Mouse (Mus musculus) embryo, embryonic 9.5 days (tissue): Measurements from ENCODE around the gene Slc16a5.
A peak's percentile ranks its signal among the peaks of the same experiment; 100 is the strongest.

ENCODE experiments used
- DNase-seq: peaks from one replicate; pipeline ENCODE4 v3.0.0-alpha.2; 2017; ENCODE audit errors: extremely low spot score

Slc16a5 gene

GRCm38 (mm10) chr11:115514238-115514663, 52.0 kb downstream of the Slc16a5 start, which contains the start of gene Jpt1:
Jpt1 (minus strand) TSS chr11:115514387.
- peak; percentile 98 for DNase-seq

DNA sequence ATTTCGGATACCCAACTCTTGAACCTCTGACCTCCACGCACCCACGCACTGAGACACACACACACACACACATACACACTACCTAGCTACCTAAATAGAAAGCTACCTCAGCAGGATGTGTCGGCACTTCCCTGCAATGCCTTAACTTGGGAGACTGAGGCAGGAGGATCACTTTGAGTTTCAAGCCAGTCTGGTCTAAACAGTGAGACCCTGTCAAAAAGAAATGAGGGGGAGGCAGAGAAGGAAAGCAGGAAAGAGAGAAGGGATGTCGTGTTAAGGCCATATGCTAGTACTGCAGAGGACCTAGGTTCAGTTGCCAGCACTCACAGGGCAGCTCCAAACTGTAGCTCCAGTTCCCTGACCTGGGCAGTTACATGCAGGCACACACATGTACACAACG, 52.7 kb downstream of the Slc16a5 start:
- DNase-seq: no peak

- DNase-seq: no peak
These were observed 54.7 kb downstream of the Slc16a5 start for GRCm38 (mm10) chr11:115516942-115517341.

DNA sequence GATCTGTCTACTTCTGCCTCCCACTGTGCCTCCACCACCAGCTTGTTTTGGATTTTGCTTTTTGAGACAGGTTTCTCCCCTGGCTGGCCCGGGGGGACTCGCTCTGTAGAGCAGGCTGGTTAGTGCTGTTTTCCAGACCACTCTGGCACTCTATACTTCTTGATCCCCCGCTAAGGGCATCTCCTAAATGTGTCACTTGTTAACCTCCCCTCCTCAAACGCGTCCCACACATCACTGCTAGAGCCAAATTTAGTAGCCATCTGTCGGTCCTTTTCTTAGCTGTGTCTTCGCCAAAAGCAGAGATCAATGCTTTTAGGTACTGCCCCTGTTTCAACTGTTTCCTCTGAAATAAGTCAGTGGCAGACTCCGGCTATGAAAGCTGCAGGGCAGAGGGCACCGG, 56.4 kb downstream of the Slc16a5 start:
- DNase-seq: no peak

DNA sequence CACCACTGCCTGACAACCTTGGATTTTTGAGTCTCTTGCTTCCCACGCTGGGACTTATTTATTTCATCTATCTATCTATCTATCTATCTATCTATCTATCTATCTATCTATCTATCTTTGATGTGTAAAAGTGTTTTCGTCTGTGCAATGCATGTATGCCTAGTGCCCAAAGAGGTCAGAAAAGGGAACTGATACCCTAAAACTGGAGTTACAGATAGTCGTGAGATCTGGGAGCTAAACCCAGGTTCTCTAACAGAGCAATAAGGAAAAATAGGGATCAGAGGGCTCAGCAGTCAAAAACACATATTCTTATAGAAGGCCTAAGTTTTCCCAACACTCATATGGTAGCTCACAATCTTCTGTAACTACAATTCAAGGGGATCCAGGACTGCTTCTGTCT, 57.3 kb downstream of the Slc16a5 start:
- no peak for DNase-seq

- no peak for DNase-seq
These were observed 57.9 kb downstream of the Slc16a5 start for GRCm38 (mm10) chr11:115520218-115520617.

- no peak for DNase-seq
These were observed 58.8 kb downstream of the Slc16a5 start for GRCm38 (mm10) chr11:115521080-115521479.

DNA sequence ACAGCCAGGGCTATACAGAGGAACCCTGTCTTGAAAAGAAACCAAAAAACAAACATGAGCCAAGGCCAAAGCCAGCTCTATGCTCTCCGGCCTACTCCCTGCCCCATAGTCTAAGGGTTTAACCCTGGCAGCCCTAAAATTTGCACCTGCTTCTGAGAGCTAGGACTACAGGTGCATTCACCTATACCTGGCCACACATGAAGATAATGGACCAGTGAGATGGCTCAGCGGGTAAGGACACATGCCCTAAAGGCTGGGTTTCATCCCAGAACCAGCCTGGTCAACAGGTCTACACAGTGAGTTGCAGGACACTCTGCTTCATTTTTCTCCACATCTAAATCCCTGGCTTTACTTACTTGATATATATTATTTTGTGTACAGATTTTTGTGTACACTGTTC, 60.0 kb downstream of the Slc16a5 start:
- DNase-seq: no peak

GRCm38 (mm10) chr11:115522703-115523102, 60.4 kb downstream of the Slc16a5 start:
- no peak for DNase-seq
